Mouse (Mus musculus): ENCODE results near the gene Idi2.
"Not testable (repeated sequence)": the region's sequence is repeated elsewhere in the genome, so short reads cannot be mapped to it uniquely, and the experiment has no call there.

GRCm38 (mm10) chr13:8937611-8938140 lies 15.0 kb upstream of the Idi2 start:
- not testable (repeated sequence) for TF ChIP-seq POLR2A (IDR thresholded peaks at IDR 0.05; ENCODE audit: insufficient read depth, low read length); CTCF (IDR thresholded peaks at IDR 0.05; ENCODE audit: low read depth, low read length)
- TF ChIP-seq EP300 (IDR thresholded peaks at IDR 0.05; ENCODE audit: insufficient read depth, low read depth, low read length): 0 out of 2 replicates have a peak, but pooled peaks have one; percentile 15
